Mouse (Mus musculus) kidney, adult 2 months (tissue): ENCODE results near the gene Flt3l. TPM values are rescaled to one million over a fixed set of nuclear protein-coding genes. Genes with fewer than 3 reads are reported as not detected.

Experiments
- DNase-seq: peaks from one replicate; pipeline ENCODE4 v3.0.0; 2021
- H3K27ac ChIP-seq: fragments of 200-500 bp; 2 replicates; pipeline ENCODE4 v1.5.1; 2012; ENCODE audit warnings: low read depth, low read length, control low read depth, inconsistent platforms; ENCODE audit not compliant: insufficient read depth
- H3K27me3 ChIP-seq: fragments of 200-500 bp; replicated peaks from 2 replicates; pipeline ENCODE4 v1.6.1; 2012; ENCODE audit warnings: mild to moderate bottlenecking, moderate library complexity, low read length, inconsistent platforms; ENCODE audit not compliant: control insufficient read depth, insufficient read depth
- H3K36me3 ChIP-seq: fragments of 200-500 bp; 2 replicates; pipeline ENCODE4 v1.6.1; 2012; ENCODE audit warnings: mild to moderate bottlenecking, moderate library complexity, low read length, inconsistent platforms; ENCODE audit not compliant: control insufficient read depth, insufficient read depth
- H3K4me1 ChIP-seq: fragments of 200-500 bp; 2 replicates; pipeline ENCODE4 v1.6.1; 2011; ENCODE audit warnings: low read length; ENCODE audit not compliant: control insufficient read depth, insufficient read depth
- H3K4me3 ChIP-seq: fragments of 200-500 bp; 2 replicates; pipeline ENCODE4 v1.5.1; 2011; ENCODE audit warnings: mild to moderate bottlenecking, low read depth, low read length, control low read depth; ENCODE audit not compliant: insufficient read depth
- CTCF ChIP-seq: fragments of 200-500 bp; conservative IDR thresholded peaks from 2 replicates; pipeline ENCODE4 v1.5.1; 2011; ENCODE audit warnings: low read depth, mild to moderate bottlenecking, control low read depth, low read length, moderate library complexity, mixed read lengths; ENCODE audit not compliant: insufficient read depth, insufficient read length
- POLR2A ChIP-seq: fragments of 200-500 bp; IDR thresholded peaks from one replicate; pipeline ENCODE4 v1.6.1; 2011; ENCODE audit warnings: low read depth, low read length, control low read depth
- WGBS: fragments of 180-500 bp; shearing (Covaris S2); methylation state at CpG from one replicate; pipeline ENCODE4 v1.1.7; 2018; 5-methylcytosine and 5-hydroxymethylcytosine counted together
- polyA plus RNA-seq: library from polyadenylated mRNA; depleted of rRNA; stranded (reverse); fragments of >200 nt; gene quantifications from 2 replicates; pipeline ENCODE4 v1.2.3, GENCODE M21; 2012

The Flt3l gene
- polyA plus RNA-seq, 1 experiment, result 37.7 TPM

DNA sequence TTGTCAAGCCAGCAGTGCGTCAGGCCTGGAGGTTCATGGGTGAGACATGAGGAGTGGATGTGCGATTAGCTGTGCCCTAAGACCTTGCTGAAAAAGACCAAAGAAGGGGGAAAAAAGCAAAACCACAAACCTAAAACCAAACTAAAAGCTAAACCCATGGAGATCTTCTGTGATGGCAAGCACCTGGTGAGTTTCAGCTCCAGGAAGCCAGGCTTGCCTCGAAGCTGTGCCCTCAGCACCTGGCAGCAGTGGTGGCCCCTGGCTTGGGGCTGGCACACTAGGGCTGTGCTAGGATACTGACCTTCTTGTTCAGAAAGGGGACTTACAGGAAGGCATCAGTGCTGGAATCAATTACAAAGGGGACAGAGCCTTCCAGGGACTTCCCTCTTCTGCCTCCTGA, 5.1 kb upstream of the Flt3l start:
- TF ChIP-seq CTCF (no peak), POLR2A (no peak)
- H3K4me1 ChIP-seq, result no peaks in the 10 kb centered on the region
- H3K27ac ChIP-seq, result no peak overlapping the region
- peaks cover 2% of the 10 kb centered on the region for H3K36me3 ChIP-seq
- no peak for DNase-seq
- H3K4me3 ChIP-seq, result no peak overlapping the region
- H3K27me3 ChIP-seq, result no peaks in the 10 kb centered on the region
- WGBS, result 94% methylated on average over 3 of the region's 3 CpGs

GRCm38 (mm10) chr7:45139904-45140723, 3.9 kb upstream of the Flt3l start:
- no peaks in the 10 kb centered on the region for H3K4me1 ChIP-seq
- no peak overlapping the region for H3K27ac ChIP-seq
- no peak overlapping the region for H3K4me3 ChIP-seq
- WGBS, result 72% methylated on average over 8 of the region's 8 CpGs
- H3K27me3 ChIP-seq, result no peaks in the 10 kb centered on the region
- H3K36me3 ChIP-seq, result peaks cover 2% of the 10 kb centered on the region
- DNase-seq, result no peak
- TF ChIP-seq POLR2A (no peak), CTCF (no peak)

DNA sequence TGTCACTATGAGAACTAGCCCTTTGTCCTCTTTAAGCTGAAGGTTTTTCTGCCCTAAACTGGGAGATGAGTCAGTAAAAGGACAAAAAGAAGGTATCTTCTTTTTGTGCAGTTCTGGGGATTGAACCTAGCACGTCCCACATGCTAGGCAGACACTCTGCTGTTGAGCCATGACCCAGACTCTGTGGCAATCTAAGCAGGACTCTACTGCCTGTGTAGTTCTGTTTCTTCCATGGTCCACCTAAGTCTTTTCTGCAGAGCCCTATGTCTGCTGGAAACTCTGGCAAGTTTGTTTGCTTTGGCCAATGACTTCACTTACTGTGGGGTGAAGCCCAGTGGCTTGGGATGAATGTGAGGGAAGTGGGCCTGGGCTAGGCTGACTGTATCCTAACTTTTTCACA, 2.2 kb upstream of the Flt3l start:
- Histone ChIP-seq H3K27me3 (no peaks in the 10 kb centered on the region), H3K4me1 (no peaks in the 10 kb centered on the region), H3K27ac (no peak overlapping the region), H3K36me3 (no peaks in the 10 kb centered on the region), H3K4me3 (no peak overlapping the region)
- TF ChIP-seq POLR2A (no peak), CTCF (no peak)
- DNase-seq, result no peak
- WGBS, result 87% methylated on average over 1 of the region's 1 CpGs

DNA sequence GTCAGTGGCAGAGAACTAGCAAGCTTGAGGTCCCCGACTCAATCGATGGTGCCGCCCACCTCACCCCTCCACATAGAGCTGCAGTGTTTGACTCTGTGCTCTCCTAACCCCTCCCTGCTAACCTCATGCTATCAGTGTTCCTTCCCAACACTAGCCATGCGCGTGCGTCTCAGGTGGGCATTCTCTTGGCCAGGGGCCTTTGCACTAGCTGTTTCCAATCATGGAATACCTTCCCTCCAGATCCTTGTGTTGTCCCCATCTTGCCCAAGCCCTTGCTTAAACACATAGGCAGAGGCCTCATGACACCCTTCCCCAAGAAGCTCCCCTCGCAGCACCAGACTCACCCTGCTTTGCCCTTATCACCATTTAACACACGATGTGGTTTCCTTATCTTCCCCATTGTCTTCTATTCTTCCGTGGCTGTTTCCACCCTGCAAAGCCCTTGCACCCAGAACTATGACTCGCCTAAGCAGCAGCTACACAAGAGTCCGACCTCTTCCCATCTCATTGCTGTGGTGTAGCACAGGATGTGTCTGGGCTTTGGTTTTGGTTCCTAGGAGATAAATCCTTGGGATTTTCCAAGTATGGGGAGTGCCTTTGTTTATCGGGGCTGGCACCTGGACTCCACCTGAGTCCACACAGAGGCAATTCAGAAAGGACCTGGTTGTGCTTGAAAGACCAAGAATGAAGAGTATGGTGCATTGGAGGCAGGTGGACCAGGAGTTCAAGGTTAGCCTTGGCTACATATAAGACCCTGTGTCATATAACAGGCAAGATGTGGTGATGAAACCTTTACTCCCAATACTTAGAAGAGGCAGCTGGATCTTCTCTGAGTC, 1.2 kb upstream of the Flt3l start:
- Histone ChIP-seq H3K4me3 (no peak overlapping the region), H3K4me1 (no peaks in the 10 kb centered on the region), H3K36me3 (no peaks in the 10 kb centered on the region), H3K27me3 (no peaks in the 10 kb centered on the region), H3K27ac (no peak overlapping the region)
- DNase-seq, result no peak
- TF ChIP-seq CTCF (no peak), POLR2A (no peak)
- 79% methylated on average over 12 of the region's 12 CpGs for WGBS

DNA sequence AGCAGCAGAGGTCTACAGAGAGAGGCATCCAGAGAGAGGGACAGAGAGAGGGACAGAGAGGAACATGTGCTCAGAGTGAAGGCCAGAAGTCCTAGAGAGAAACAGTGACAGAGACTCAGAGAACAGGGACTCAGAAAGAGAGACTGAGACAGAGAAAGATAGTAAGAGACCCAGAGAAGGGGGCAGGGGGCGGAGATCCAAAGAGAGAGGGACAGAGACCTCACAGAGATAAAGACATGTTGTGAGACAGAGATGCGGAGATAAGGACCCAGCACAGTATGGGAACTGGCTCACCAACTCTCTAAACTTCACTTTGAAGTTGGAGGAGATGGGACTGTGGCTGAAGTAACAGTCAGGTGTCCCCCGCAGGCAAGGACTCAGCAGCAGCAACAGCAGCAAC, 862 bp downstream of the Flt3l start:
- TF ChIP-seq CTCF (no peak), POLR2A (no peak)
- H3K4me3 ChIP-seq, result peak overlapping the region; percentile 53
- no peak overlapping the region for H3K27ac ChIP-seq
- no peaks in the 10 kb centered on the region for H3K4me1 ChIP-seq
- no peak for DNase-seq
- H3K36me3 ChIP-seq, result no peaks in the 10 kb centered on the region
- no peaks in the 10 kb centered on the region for H3K27me3 ChIP-seq
- WGBS, result 88% methylated on average over 3 of the region's 3 CpGs

- TF ChIP-seq CTCF (no peak), POLR2A (no peak)
- H3K27me3 ChIP-seq, result no peaks in the 10 kb centered on the region
- H3K36me3 ChIP-seq, result no peaks in the 10 kb centered on the region
- H3K4me1 ChIP-seq, result peaks cover 2% of the 10 kb centered on the region; the same call in 1 of the 2 replicates
- no peak for DNase-seq
- no peak overlapping the region for H3K27ac ChIP-seq
- H3K4me3 ChIP-seq, result no peak overlapping the region
- 22% methylated on average over 12 of the region's 12 CpGs for WGBS
Observed at GRCm38 (mm10) chr7:45134544-45135026, 1.6 kb downstream of the Flt3l start.
